Mouse (Mus musculus): ENCODE measurements around the gene Ppm1d. TPM values are rescaled to one million over a fixed set of nuclear protein-coding genes. Genes with fewer than 3 reads are reported as not detected.

Ppm1d gene
- polyA plus RNA-seq, 1 experiment, result 10.5 TPM

- no peak for TF ChIP-seq GATA1 (IDR thresholded peaks at IDR 0.05; ENCODE audit: low read length)
Measured at GRCm38 (mm10) chr11:85367823-85368222, 56.8 kb downstream of the Ppm1d start.

- TF ChIP-seq GATA1 (IDR thresholded peaks at IDR 0.05; ENCODE audit: low read length), result no peak
Measured at GRCm38 (mm10) chr11:85379091-85379490, 68.0 kb downstream of the Ppm1d start.

DNA sequence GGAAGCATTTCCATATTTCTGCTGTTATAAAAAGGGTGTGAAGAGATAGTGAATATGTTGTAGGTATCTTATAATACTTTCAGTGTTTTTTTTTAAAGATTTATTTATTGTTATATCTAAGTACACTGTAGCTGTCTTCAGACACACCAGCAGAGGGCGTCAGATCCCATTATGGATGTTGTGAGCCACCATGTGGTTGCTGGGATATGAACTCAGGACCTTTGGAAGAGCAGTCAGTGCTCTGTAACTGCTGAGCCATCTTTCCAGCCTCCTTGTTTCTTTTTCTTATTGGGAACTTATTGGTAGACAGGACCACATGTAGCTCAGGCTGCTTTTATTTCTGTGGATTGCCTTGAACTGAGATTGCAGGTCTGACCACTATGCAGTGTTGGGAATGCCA, 69.0 kb downstream of the Ppm1d start:
- TF ChIP-seq GATA1 (IDR thresholded peaks at IDR 0.05; ENCODE audit: low read length), result no peak

DNA sequence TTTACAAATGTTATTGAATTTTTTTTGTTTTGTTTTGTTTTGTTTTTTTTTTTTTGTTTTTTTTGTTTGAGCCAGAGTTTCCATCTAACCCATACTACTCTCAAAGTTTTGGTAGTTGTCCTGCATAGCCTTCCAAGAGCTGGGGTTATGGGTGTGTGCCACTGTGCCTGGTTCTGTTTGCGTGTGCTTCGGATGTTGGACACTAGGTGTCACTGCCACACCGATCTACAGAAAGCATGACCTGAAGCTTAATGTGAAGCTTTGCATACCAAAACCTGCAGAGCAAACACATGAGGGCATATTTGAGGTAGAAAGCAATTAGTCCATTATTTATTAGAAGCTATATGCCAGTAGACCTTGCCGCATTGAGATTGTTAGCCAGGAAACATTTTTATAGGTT, 71.0 kb downstream of the Ppm1d start:
- no peak for TF ChIP-seq GATA1 (IDR thresholded peaks at IDR 0.05; ENCODE audit: low read length)

- no peak for TF ChIP-seq GATA1 (IDR thresholded peaks at IDR 0.05; ENCODE audit: low read length)
Measured at GRCm38 (mm10) chr11:85383975-85384821, 73.2 kb downstream of the Ppm1d start.

DNA sequence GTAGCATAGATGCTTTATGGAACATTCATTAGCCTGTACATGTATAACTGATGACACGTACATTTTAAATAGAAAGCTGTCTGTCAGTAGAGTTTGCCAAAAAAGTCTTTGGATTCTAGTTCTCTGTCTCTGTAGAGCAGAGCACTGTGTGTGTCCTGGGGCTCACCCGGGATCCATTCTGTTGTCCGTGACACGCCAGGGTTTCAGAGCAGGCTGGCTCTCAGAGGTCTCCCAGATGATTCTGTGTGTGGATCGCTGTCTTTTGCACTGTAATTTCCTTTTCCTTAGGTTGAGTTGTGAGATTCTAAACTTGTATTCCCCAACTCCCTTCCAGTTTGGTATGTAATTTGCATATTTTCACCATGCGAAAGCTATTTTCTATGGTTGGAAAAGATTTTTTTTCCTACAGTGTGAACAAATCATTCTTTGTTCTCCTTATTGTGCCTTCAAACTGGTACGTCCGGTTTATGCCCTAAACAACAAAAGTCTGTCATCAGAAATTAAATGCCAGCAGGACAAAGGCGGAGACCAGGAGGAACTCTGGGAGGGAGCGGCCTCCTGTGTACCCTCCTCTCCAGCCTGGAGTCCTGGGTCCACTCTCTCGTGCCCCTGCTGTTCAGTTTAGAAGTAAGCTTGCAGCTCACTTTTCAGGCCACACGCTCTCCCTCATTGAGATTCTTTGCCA, 81.3 kb downstream of the Ppm1d start:
- no peak for TF ChIP-seq GATA1 (IDR thresholded peaks at IDR 0.05; ENCODE audit: low read length)

GRCm38 (mm10) chr11:85392864-85393220, 81.8 kb downstream of the Ppm1d start:
- TF ChIP-seq GATA1 (IDR thresholded peaks at IDR 0.05; ENCODE audit: low read length), result no peak

DNA sequence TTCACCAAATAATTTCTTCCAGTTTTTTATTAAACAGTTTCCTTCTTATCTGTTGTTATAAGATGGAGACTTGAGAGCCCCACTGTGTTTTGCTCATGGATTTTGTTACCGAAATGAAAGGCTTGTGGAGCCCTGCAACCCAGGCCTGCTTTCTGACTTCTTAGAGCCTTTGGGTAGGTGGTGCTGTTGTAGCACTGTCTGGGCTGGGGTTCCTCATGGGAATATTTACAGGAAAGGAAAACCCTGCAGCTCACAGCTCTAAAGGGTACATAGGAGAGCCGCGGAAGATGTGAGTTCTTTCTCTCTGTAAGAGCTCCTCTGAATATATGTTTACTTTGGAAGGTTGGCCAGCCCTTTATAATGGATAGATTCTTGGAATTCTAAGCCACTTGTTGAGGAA, 82.9 kb downstream of the Ppm1d start:
- TF ChIP-seq GATA1 (IDR thresholded peaks at IDR 0.05; ENCODE audit: low read length), result no peak

DNA sequence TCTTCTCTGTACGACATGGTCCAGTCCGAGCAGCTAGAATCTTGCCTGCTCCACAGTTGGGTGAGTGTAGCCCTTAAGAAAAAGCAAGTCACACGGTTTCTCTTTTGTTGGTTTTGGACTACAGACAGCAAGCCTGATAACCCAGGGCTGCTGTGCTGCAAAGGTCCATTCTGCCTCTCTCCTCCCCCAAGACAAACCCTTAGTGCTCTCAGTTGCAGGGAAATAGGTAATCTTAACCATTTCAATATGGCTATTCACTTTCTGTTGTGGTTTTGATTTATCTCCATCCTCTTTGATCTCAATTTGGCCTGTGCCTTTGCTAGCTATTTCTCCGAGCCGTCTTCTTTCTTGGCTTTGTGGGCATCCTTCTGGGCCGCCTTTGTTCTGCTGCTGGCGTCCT, 84.3 kb downstream of the Ppm1d start:
- no peak for TF ChIP-seq GATA1 (IDR thresholded peaks at IDR 0.05; ENCODE audit: low read length)

Other genes starting within 250 kb of the Ppm1d start
- gene Usp32, start 171.1 kb upstream of the Ppm1d start, polyA plus RNA-seq (2012), result 13.8 and 18.9 TPM in 2 replicates
- not detected in 2 replicates for gene 1700125H20Rik, start 140.8 kb upstream of the Ppm1d start, polyA plus RNA-seq (2012)
- gene Appbp2, start 76.1 kb upstream of the Ppm1d start, polyA plus RNA-seq (2012), result 6.2 and 8.3 TPM in 2 replicates
- gene Bcas3, start 41.9 kb downstream of the Ppm1d start, polyA plus RNA-seq (2012), result 81.2 and 103 TPM in 2 replicates

Measured in G1E-ER4 (cell line).